Mouse (Mus musculus) NIH3T3 (cell line): Measurements from ENCODE around the gene Fscn1.

Experiments used
- DNase-seq: peaks from one replicate; pipeline ENCODE4 v3.0.0-alpha.2; 2012; ENCODE audit warnings: low read depth

Fscn1 gene

GRCm38 (mm10) chr5:142959576-142960556 lies at the start of gene Fscn1:
TSS of gene Fscn1 (plus strand) at chr5:142960343.
- peak; percentile 96 for DNase-seq

DNA sequence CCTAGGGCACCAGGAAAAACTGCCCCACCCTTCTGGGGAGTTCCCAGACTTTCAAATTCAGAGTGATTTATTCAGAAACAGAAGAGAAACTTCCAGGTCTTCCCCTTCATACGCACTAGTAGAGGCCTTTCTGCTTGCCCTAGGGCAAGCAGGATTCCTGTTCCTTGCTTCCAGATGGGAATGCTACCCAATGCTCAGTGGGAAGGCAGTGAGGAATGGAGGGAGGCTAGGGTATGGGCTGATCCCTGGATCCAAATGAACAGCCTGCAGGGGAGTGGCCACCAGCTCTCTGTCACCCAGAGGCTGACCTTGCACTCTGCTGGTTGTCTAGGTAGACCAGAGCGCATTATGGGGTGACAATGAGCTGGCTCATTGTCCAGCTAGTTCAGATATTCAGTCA lies 48.5 kb upstream of the Fscn1 start:
- no peak for DNase-seq

GRCm38 (mm10) chr5:142912320-142912719 lies 47.8 kb upstream of the Fscn1 start:
- no peak for DNase-seq

DNA sequence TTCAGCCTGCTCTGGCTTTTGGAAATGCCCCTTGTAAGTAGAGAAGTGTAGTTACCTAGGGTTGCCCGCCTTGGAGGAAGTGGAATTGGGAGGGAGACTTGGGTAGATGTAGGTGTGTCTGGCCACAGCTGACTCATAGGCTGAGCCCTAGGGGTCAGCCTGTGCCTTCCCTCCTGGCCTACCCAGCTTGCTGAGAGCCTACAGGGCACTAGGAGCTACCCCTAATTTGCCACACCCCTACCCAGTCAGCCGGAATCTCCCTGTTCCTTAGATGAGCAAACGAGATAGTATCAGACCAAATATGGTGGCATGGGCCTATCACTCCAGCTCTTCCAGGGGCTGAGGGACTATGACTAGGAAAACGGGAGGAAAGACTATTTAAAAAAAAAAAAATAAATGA lies 47.4 kb upstream of the Fscn1 start:
- no peak for DNase-seq

GRCm38 (mm10) chr5:142915231-142915630 lies 44.9 kb upstream of the Fscn1 start:
- no peak for DNase-seq

DNA sequence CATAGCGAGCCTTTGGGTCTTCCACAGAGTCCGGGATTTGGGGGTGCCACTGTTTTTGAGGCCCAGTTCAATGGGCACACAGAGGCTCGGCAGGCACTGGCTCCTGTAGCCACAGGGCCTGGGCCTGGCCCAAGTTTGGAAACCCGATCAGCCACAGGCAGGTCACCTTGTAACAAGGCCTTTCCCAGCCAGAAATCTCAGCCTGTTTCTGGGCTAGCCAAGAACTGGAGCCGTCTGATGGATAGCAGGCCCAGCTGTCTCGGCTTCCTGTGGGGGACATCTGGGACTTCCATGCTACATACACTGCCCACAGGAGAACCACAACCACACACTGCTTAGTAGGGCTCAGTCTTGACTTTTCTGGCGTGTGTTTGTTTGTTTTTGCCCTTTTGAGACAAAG lies 43.5 kb upstream of the Fscn1 start:
- no peak for DNase-seq

DNA sequence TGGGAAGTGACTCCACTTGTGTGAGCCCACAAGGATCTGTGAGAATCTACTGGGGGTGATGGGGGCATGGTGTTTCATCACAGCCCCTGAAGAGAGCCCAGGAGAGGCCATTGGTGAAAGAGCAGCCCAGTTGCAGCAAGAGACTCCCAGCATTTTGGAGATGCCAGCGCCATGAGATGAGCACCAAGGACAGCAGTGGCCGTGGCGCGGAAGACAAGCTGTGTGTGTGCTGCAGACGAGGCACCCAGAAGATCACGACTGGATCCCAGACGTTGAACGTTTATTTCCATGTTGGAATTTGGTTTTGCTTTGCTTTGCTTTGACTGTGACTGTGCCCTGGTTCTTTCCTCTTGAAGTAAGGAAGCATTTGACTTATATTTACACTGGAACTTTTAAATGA lies 42.7 kb upstream of the Fscn1 start:
- DNase-seq = no peak

DNA sequence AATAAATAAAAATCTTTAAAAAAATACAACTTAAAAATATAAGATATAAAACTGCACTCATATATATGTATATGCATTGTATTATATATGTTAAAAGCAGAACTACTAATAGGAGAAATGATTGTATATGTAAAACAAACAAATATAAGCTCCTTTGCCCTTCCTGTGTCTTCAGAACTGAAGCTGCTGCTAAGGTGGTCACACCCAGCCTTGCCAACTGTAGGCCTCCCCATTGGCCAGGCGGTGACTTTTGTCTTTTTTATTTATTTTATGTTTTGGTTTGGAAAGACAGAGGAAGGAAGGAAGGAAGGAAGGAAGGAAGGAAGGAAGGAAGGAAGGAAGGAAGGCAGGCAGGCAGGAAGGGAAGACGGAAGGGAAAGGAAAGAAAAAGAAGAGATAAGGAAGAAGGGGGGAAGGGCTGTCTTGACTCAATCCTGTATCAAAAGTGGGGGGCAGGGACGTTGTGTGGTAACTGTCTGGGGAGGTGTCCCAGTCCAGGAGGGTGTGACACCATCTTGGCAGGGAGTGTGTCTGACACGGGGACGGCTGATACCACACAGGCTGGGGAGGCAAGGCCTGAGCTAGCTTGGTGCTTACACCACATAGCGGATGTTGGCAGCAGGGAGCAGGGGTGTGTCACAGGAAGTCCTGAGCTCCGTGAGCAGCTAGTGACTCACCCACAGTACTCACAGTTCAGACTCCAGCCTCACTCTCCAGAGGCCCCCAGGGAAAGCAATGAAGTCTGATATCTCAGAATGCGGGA lies 39.7 kb upstream of the Fscn1 start:
- DNase-seq = peak; percentile 95

GRCm38 (mm10) chr5:142921074-142921459 lies 39.1 kb upstream of the Fscn1 start:
- DNase-seq = no peak

DNA sequence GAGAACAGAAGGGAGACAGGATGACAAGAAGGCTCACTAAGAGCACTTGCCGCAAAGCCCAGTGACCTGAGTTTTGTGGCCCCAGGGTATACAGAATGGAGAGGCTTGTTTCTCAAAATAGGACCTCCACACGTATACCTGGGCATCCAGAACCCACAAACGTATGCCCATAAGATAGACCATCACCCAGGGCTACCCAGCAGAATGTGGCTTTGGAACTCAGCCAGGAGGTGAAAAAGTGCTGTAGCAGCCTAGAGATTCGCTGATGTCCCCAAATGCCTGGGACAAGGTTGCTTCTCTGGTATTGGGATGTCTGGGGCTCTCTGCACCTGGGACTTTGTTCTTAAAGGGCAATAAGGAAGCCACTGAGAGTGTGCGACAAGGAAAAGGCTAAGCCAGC lies 37.9 kb upstream of the Fscn1 start:
- DNase-seq = no peak

GRCm38 (mm10) chr5:142923781-142924180 lies 36.4 kb upstream of the Fscn1 start:
- no peak for DNase-seq

GRCm38 (mm10) chr5:142924336-142924959 lies 35.7 kb upstream of the Fscn1 start:
- DNase-seq = no peak

DNA sequence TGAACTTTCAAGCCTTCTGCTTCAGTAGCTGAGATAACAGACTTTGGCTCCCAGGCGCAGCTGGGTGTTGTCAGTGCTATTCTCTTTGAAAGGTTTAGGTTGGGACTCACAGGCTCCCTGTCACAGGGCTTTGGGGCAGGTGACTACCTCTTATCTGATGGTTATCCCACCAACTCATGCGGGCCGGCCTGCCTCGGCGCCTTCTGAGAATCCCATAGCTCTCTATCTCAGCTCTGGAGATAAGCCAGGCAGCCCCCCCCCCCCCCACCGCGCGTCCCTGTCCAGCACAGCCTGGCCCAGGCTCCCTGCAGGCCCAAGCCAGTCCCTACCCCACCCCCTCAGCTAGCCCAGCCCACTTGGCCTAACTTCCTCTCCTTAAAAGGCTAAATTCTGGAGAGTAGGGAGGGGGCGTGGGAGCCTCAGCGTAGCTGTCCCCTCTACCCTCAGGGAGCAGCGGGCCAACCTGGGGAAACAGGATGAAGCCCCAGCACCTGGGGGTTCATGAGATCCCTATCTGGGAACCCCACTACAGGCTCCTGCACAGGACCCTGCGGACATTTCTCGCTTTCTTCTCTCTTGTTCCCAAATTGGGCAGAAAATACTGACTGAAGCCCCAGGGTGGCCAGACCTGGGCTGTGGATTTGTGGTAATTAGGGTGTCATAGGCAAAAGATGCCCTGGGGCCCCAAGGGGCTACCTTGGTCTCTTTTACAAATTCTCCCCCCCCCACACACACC lies 33.8 kb upstream of the Fscn1 start:
- DNase-seq = peak; percentile 78

GRCm38 (mm10) chr5:142926940-142927228 lies 33.3 kb upstream of the Fscn1 start:
- no peak for DNase-seq

- DNase-seq = no peak
These were observed 32.7 kb upstream of the Fscn1 start for GRCm38 (mm10) chr5:142927341-142927930.

DNA sequence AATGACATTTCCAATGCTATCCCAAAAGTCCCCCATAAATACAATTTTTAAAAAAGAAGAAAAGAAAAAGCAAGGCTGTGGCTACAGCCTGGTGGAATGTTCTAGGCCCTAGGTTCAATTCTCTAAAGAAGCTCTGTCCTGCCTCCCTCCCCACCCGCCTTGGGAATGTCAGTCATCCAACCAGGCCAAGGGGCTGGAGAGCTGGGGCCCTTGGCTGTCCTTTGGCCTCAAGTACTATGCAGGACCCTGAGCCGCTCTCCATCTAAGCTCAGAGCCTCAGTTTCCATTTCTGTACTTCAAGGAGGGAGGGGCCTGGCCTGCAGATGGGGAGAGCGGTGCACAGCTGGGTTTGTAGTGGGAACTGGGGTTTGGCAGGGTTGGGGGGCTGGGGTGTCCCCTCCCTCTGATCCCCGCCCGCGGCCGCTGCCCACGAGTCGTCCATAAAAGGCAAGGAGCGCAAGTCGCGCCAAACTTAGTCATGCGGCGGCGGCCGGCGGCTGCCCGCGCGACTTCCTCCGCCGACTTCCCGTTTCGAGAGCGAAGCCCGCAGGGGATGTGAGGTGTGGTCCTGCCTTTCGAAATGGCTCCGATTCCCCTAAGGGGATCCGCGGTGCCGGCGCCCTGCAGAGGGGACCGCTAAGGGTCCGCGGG lies 31.3 kb upstream of the Fscn1 start:
- DNase-seq = peak; percentile 95

DNA sequence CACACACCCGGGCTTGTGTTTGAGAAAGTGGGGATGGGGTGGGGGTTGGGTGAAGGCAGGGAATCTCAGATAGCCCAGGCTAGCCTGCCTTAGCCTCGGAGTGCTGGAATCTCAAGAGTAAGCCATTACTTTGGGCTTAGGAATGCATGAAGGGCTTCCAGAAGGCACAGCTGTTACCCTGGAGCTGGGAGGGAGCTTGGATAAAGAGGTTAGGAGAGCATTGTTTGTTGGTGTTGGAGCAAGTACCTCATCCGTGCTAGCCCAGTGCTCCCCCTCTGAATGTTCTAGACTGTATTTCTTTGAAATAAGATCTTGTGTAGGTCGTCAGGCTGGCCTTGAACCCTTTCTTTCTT lies 30.8 kb upstream of the Fscn1 start:
- DNase-seq = peak; percentile 84

DNA sequence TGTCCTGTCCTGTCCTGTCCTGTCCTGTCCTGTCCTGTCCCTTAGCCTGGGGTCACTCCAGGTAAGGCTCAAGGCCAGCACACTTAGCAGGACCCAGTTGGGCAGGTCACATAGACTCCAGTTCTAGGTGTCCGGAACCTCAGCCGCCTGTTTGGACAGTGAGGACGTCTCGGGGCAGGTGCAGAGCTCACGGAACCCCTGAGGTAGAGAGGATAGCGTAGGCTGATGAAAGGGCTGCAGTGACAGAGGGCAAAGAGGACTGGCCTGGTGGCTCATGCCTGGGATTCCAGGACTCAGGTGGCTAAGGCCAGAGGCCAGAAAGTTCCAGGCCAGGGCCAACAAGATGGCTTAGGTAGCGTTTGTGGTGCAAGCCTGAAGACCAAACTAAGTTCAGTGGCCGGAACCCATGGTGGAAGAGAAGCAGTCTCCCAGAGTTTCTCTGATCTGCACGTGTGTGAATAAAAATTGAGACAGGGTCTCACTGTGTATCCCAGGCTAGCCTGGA lies 28.9 kb upstream of the Fscn1 start:
- no peak for DNase-seq

DNA sequence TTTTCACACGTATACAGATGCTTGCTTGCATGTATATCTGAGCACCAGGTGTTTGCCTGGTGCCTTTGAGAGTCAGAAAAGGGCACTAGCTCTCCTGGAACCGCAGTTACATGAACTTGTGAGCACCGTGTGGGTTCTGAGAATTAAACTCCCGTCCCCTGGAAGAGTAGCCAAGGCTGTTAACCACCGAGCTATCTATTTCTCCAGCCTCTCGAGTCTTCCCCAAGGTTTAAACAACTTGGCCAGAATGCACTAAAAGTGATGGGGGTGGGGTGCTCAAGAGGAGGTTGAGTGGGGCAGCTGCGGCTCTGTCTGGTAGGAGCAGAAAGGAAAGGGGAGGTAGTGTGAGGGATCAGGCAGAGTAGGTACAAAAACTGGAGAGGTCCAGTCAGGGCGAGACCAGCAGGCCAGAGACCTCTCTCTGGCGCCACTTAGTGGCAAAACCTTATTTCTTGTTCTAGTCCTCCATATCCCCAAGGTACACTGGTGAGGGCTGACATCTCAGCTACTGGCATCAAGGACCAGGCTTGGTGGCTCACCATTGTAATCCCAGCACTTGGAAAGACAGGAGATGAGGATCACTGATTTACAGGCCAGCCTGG lies 28.0 kb upstream of the Fscn1 start:
- DNase-seq = peak; percentile 94

DNA sequence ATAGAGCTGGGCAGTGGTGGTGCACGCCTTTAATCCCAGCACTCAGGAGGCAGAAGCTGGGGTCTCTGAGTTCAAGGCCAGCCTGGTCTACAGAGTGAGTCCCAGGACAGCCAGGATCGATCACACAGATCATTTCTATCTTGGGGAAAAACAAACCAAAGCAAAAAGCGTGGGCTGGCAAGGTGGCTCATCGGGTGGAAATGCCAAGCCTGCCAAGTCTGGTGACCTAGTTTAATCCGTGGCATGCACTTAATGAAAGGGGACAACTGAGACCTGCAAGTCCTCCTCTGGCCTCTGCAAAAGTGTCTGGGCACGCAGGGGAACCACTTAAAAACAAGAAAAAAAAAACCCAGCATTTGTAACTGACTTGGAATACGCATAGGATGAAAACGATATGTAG lies 27.4 kb upstream of the Fscn1 start:
- DNase-seq = no peak
